Mouse (Mus musculus) CH12.LX (cell line): ENCODE results near the gene Smg6.

Experiments
- CTCF ChIP-seq, 2 experiments: IDR thresholded peaks in 1 of 2; conservative IDR thresholded peaks in 1 of 2; 2 replicates each; pipeline ENCODE4 v1.5.1; 2011 to 2012; ENCODE audit warnings: low read depth in 2 of 2, low read length in 2 of 2, improper control_type of control experiment in 1 of 2, inconsistent platforms in 1 of 2, mild to moderate bottlenecking in 1 of 2, moderate library complexity in 1 of 2
- EP300 ChIP-seq: IDR thresholded peaks from 2 replicates; pipeline ENCODE4 v1.6.1; 2011; ENCODE audit warnings: low read length, improper control_type of control experiment
- MAFK ChIP-seq: IDR thresholded peaks from 2 replicates; pipeline ENCODE4 v1.6.1; 2011; ENCODE audit warnings: low read length, improper control_type of control experiment; ENCODE audit not compliant: insufficient replicate concordance
- MXI1 ChIP-seq: IDR thresholded peaks from 2 replicates; pipeline ENCODE4 v1.6.1; 2011; ENCODE audit warnings: mild to moderate bottlenecking, low read depth, low read length, improper control_type of control experiment
- NRF1 ChIP-seq: IDR thresholded peaks from 2 replicates; pipeline ENCODE4 v1.6.1; 2014; ENCODE audit warnings: low read depth, mild to moderate bottlenecking, inconsistent platforms, low read length, improper control_type of control experiment, moderate library complexity
- POLR2A ChIP-seq: IDR thresholded peaks from 2 replicates; pipeline ENCODE4 v1.6.1; 2011; ENCODE audit warnings: low read depth, mild to moderate bottlenecking, improper control_type of control experiment, low read length
- SIN3A ChIP-seq: IDR thresholded peaks from 2 replicates; pipeline ENCODE4 v1.6.1; 2012; ENCODE audit warnings: low read length, improper control_type of control experiment, inconsistent platforms
- SMC3 ChIP-seq: IDR thresholded peaks from 2 replicates; pipeline ENCODE4 v1.6.1; 2011; ENCODE audit warnings: low read depth, low read length, improper control_type of control experiment
- TCF12 ChIP-seq: IDR thresholded peaks from 2 replicates; pipeline ENCODE4 v1.6.1; 2014; ENCODE audit warnings: low read depth, mild to moderate bottlenecking, inconsistent platforms, low read length, improper control_type of control experiment
- ZC3H11A ChIP-seq: IDR thresholded peaks from 2 replicates; pipeline ENCODE4 v1.6.1; 2012; ENCODE audit warnings: low read depth, mild to moderate bottlenecking, inconsistent platforms, low read length, improper control_type of control experiment
- ZNF384 ChIP-seq: IDR thresholded peaks from 2 replicates; pipeline ENCODE4 v1.6.1; 2012; ENCODE audit warnings: low read depth, low read length, improper control_type of control experiment, inconsistent platforms

DNA sequence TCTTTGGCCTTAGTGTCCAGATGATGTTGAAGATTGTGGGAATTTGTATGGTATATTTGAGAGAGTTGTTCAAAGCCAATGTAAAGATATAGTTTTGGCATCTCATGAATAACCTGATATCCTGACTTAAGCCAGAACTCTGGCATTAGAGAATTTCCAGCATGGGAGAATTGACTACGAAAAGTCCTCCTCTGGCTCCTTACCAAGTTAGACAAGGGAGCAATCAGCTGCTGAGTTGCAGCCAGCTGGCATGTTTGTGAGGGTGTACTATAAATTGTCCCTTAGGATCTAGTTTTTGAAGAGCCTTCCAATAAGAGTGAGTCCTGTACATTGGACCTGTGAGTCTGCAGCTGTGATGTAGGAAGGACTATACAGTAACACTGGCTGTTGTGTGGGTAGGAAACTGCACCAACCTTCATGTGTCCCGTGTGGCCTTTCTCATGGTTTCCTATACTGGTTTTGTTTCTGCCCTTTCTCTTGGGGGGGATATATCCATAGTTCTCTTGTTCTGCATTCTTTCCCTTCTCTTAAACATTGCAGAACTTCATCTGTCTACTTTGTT, 37.3 kb downstream of the Smg6 start:
- TF ChIP-seq CTCF (conservative IDR thresholded peaks at IDR 0.05 in 1 of 2, IDR thresholded peaks at IDR 0.05 in 1 of 2; ENCODE audit: low read depth in 2 of 2, low read length in 2 of 2): no peak
- TF ChIP-seq ZC3H11A: no peak
- no peak for TF ChIP-seq MAFK
- TF ChIP-seq POLR2A: no peak
- no peak for TF ChIP-seq TCF12
- TF ChIP-seq EP300: no peak
- TF ChIP-seq MXI1: no peak
- TF ChIP-seq ZNF384: no peak
- no peak for TF ChIP-seq SMC3
- no peak for TF ChIP-seq NRF1
- TF ChIP-seq SIN3A: no peak
